Mouse (Mus musculus) liver, adult 2 months (tissue): ENCODE measurements at regions not wholly inside any gene's neighbourhood (a gene's known extent, or its start where the extent isn't known, plus 50 kb on each side); places are given as distances from the start of the nearest gene placed in this dataset.

Experiments used
- CTCF ChIP-seq: fragments of 200-500 bp; IDR thresholded peaks from 2 replicates; pipeline ENCODE4 v1.5.1; 2011; ENCODE audit warnings: low read depth, low read length, control low read depth
- POLR2A ChIP-seq: fragments of 200-500 bp; IDR thresholded peaks from 2 replicates; pipeline ENCODE4 v1.6.1; 2011; ENCODE audit warnings: low read length, control low read depth; ENCODE audit not compliant: insufficient read depth; ENCODE audit errors: extremely low read depth

GRCm38 (mm10) chr13:44238308-44238707, 453.7 kb downstream of the Cd83 start:
- no peak for TF ChIP-seq POLR2A
- TF ChIP-seq CTCF, result no peak
